Mouse (Mus musculus) kidney, postnatal 10 days (tissue): ENCODE data around the gene Hist2h2be.
"Not testable (repeated sequence)": the region's sequence is repeated elsewhere in the genome, so short reads cannot be mapped to it uniquely, and the experiment has no call there.

ENCODE experiments used
- DNase-seq: peaks from one replicate; pipeline ENCODE4 v3.0.0; 2021; ENCODE audit warnings: mixed read lengths

Hist2h2be gene

DNA sequence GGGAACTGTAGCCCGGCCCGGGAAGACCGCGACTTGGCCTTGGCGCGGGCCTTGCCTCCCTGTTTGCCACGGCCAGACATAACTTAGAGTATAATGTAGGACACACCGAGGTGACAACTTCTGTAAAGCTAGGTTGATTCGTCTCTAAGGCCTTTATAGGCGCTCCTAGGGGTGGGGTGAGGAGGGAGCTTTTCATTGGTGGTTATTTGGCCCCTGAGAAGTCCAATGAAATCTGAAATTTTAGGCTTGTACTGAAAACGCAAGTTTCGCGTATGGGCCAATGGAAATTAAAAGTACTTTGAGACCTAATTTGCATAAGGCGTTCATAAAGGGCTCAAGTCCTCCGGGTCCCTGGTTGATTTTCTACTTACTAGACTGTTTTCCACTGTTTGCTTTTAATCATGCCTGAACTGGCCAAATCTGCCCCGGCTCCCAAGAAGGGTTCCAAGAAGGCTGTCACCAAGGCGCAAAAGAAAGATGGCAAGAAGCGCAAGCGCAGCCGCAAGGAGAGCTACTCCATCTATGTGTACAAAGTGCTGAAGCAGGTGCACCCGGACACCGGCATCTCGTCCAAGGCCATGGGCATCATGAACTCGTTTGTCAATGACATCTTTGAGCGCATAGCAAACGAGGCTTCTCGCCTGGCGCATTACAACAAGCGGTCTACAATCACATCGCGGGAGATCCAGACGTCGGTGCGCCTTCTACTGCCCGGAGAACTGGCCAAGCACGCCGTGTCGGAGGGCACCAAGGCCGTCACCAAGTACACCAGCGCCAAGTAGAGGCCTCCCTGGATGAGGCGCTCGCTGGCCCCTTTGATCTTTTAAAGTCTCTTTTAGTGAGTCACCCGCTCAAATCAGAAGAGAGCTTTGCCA is at the start of gene Hist2h2be, which contains the start of gene Hist2h2ac:
TSS of gene Hist2h2be (plus strand) at position 355 of the 875 bp plus-strand sequence.
TSS of gene Hist2h2ac (minus strand) at position 116 of the 875 bp plus-strand sequence.
- DNase-seq, result peak; percentile 84

DNA sequence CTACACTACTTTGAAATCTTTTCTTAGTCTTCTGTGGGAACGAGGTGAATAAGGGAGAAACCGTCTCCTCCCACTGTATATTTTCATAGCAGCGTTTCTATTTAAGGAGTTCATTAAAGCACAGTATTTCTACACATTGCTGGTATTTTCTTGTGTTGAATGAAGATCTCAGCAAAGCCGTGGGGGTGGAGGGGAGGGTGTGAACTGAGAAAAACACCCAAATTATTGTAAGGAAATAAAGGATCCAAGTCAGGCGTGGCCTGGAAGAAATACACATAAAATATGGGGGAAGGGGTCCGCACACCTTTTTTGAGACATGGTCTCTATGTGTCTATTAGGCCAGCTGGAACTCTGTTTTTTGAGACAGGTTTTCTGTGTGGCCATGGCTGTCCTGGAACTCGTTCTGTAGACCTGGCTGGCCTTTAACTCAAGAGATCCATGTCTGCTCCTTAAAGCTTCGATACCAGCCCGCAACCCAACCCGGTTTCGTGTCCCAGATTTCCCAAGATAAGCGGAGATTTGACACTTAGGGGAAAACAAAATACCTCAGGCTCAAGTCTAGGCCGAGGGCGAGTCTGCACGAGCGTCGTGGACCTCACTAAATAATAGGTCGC is 49.2 kb upstream of the Hist2h2be start:
- DNase-seq, result no peak

DNA sequence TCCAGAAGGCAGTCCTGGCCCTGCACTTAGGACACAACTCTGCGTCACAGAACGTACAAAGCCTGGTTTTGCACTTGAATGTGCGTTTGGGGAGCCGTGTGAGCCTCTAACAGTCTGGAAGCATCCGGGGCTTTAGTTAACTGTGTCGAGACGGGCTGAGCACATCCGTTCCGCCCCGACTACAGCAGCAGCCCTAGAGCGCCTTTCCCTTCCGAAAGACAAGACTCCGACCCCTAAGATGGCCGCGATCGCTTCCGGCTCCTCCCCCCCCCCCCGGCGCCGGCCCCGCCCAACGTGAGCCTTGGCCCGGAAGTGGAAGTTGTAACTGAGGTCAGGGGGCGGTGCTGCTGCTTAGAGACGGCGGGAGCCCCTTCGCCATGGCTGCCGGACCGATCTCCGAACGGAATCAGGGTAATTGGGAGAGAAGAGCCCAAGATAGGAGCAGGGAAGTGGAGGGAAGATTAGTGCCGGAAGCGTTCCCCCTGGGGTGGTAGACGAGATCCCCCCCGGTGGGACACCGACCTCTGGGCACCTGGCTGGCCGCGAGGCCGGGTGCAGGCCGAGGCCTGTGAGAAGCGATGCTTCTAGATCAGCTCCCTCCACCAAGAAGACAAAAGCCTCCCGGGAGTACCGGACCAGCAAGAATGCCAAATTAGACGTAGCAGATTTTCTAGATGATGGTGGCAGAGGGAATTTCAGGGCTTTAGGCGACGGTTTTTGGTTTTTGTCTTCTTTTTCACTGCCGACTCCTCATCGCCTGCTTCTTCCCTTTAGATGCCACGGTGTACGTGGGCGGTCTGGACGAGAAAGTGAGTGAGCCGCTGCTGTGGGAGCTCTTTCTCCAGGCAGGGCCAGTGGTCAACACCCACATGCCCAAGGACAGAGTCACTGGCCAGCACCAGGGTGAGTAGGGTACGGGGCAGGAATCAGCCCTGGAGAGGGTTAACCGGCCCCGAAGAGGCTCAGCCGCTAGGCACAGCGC is 48.4 kb upstream of the Hist2h2be start, which contains the start of gene Sf3b4:
TSS of gene Sf3b4 (plus strand) at position 136 of the 982 bp plus-strand sequence.
- peak; percentile 93 for DNase-seq

DNA sequence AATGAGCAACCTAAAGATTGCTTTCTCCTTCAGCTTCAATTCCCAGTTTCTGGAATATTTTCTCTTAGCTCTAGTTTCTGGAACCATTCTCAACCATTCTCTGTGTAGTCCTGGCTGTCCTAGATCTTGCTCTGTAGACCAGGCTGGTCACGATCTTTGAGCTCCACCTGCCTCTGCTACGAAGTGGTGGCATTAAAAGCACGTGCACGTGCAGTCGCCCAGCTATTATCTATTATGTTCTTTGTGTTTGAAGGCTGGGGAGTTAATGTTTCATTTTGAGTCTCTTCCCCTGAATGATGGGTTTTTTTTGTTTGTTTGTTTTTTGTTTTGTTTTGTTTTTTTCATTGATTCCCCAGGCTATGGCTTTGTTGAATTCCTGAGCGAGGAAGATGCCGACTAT is 47.7 kb upstream of the Hist2h2be start:
- no peak for DNase-seq

DNA sequence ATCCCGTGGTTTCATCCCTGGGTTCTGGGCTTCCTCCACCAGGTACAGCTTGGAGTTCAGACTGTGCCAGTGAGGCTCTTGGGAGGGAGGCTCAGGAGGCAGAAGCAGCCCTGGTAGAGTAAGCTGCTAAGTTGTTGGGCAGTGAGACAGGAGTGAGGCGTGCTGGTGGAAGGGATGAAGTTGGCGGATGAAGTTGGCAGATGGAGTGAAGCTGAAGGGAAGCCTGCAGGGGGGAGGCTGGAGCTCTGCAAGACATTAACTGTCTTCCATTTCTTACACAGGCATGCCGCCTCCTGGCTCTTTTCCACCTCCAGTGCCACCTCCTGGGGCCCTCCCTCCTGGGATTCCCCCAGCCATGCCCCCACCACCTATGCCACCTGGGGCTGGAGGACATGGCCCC is 46.9 kb upstream of the Hist2h2be start:
- DNase-seq, result not testable (repeated sequence)

DNA sequence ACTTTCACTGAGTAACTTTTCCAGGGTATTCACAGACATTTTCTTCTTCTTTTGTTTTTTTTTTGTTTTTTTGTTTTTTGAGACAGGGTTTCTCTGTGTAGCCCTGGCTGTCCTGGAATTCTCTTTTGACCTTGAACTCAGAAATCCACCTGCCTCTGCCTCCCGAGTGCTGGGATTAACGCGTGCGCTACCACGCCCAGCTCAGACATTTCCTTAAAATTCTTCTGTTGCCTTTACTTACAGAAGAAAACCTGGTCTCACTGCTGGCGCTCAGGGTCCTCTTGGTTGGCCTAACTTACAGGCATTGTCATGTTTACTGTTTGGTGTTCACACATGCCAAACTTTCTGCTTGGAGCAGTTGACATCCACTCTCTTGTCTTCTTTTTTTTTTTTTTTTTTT is 45.7 kb upstream of the Hist2h2be start:
- no peak for DNase-seq

DNA sequence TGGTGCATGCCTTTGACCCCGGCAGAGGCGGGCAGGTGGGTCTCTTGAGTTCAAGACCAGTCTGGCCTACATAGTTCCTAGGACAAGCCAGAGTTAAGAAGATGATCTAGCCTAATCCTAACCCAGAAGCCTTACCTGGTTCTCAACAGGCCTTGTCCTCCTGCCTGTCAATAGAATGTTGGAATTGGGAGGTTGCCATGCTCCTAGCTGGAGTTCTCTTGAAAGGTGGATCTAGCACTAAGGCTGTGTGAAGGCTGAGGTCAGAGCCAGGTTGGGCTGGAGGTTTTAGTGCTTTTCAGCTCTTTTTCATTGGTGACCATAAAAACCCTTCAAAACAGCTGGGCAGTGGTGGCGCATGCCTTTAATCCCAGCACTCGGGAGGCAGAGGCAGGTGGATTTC is 42.5 kb upstream of the Hist2h2be start:
- no peak for DNase-seq

DNA sequence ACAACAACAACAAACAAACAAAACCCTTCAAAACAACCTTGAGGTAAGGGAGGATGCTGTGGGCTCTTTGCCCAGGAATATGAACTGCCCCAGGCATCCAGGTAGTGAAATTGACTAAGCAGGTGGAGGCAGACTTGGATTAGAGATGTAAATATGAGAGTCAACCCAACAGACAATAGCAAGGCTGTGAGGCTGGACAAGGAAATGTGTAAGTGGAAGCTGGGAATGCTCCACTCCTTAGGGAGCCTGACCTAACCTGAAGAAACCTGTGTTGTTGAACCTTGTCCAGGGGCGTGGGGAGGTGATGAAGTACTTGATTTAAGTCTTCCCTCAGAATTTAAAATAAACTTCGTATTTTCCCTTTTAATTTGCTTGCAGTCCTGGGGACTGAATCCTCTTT is 42.0 kb upstream of the Hist2h2be start:
- no peak for DNase-seq

DNA sequence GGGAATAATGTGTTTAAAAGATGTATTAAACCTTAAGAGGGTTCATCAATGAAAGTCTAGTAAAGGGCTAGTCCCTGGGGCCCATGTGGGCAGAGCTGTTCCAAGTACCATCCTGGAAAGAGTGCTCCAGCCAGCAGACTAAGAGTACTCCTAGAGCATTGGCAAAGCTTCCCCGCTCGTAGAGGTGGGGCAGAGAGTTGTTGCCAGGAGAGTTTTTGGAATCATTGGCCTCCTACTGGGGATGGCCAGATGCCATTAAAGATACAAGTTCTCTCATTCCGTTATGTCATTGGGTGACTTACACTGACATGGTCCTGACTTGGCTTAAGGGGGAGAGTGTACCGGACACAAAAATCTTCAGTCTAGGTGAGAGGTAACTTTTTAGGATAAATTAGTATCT is 41.4 kb upstream of the Hist2h2be start:
- DNase-seq, result no peak

DNA sequence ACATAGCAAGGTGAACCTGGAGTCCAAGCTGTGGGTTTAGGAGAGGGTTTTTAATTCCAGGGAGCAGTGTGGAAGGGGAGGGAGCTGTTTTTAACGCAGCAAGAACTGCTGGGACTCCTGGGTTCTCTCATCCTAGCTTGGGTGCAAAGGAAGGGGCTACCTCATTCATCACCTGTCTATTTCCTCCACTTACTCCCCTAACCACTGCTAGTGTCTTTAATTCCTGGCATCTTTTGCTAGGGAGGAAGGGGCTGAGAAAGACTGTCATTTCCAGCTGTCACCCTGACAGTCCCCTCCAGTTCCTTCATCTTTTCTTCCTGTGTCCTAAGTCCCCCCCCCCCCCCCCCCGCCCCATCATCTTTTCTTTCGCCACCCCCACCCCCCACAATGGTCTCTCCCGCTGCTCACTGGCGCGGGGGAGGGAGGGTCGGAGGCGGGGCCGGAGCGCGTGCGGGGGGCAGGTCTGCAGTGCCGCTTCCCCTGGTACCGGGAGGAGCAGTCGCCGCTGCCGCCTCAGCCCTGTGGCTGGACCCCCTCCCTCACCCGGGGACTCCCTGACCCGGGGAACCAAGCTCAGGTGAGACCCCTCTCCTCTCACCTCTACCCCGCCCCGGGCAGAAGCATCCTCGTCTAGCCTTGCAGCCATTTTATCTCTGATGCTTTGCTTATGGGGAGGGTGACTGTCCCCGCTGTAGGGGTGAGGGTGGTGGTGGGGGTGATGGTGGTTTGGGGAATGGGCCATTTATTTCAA is 40.0 kb upstream of the Hist2h2be start, which contains the start of gene Sv2a:
TSS of gene Sv2a (plus strand) at position 425 of the 751 bp plus-strand sequence.
- DNase-seq, result peak; percentile 79

DNA sequence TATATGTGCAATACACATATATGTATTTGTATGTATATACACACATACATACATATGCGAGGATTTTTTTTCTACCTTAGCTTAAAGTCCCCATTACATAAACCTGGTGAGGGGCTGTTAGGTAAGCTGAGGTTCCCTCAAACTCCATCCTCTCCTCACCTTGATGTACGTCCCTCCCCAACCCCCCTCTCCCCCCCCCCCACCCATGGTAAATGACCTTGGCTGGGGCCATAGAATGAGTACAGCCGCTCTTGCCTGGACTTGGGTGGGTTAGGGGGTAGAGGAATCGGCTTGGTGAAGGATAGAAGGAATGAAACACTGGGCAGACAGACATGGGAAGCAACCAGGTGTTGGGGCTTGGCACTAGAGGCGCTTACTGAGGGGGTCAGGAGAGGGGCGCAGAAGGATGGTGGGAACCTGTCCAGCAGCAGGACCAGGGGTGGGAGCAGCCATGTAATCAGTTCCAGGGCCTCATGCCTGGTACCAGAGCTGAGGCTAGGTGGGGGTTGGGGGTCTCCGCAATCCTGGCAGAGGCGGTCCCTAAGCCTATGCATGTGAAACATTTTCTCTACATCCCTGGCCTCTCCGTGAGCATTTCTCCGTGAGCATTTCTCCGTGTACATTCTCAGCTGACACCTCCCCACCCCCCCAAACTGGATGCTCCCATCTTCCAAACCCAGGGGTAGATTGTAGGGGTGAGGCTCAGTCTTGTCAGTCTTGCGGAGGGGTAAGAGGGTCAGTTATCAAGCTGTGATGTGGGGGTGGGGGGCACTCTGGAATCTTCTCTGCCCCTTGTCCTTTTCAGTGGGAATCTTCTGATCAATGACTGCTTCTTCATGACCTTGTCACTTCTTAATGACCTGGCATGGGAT is 39.2 kb upstream of the Hist2h2be start:
- DNase-seq, result no peak

DNA sequence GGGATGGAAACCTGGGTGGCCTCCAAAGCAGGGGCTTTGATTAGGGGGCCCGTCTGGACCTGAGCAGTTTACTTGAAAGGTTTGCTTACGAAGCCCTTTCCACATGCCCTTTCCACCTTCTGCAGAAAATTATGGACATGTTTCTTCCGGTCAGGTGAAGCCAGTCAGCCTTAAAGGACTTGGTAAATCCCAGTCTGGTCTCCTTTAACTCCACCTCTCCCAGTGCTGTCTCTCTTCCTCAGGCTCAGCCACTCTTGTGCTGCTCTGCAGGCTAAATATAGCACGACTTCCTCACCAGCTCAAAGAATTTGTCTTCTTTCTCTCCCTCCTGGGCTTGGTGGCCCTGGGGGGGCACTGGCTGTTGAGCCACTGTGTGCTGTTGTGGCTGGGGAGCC is 38.5 kb upstream of the Hist2h2be start:
- no peak for DNase-seq

DNA sequence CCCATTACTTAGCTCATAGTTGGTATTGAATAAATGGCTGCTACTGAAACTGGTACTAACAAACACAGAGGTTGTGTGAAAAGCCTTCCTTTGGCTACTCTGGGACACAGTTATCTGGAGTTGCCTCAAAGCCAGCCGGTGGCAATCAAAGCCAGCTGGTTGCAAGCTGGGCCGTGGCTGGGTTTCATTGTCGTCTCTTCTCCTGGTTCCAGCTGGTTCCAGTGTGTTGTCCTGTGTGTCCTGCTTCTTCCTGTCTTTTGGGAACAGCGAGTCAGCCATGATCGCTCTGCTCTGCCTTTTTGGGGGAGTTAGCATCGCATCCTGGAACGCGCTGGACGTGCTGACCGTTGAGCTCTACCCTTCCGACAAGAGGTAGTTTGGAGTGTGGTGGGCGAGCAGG is 27.9 kb upstream of the Hist2h2be start:
- peak; percentile 22 for DNase-seq

DNA sequence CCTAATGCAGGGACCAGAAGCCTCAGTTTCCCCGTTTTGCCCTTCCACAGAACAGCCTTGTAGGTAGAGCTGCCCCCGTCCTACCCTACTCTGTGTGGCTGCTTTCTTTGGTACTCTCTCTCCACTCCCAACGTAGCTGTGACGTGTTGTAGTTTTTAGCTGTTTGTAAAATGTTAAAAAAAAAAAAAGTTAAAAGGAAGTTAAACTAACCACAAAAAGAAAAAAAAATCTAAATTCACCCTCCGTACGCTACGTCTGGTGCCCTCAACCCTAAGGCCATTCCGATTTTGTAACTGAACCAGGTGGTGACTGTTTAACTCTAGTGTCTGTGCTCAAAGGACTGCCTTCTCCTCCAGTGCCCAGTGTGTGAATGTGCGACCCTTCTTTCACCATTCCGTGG is 26.0 kb upstream of the Hist2h2be start:
- no peak for DNase-seq

DNA sequence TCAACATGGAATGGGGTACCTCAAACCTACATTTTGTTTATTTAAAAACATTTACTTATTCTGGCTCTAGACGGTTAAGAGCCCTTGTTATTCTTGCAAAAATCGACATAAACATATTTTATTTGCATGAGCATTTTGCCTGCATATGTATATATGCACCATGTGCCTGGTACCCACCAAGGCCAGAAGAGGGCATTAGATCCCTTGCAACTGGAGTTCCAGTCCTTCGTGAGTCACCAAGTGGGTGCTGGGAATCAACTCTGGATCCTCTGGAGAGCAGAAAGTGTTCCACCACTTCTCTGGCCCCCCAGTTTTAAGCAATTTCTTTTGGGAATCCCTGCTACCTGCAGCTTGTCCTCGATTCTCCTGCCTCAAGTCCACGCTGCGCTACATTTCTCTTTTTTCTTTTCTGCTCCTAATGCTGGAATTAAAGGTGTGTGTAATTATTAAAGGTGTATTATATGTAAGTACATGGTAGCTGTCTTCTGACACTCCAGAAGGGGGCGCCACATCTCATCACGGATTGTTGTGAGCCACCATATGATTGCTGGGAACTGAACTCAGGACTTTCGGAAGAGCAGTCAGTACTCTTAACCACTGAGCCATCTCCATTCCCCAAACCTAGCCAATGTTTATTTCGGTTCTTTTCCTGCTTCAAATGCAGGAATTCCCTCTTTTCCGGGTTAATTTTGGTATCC is 25.2 kb upstream of the Hist2h2be start:
- DNase-seq, result no peak

DNA sequence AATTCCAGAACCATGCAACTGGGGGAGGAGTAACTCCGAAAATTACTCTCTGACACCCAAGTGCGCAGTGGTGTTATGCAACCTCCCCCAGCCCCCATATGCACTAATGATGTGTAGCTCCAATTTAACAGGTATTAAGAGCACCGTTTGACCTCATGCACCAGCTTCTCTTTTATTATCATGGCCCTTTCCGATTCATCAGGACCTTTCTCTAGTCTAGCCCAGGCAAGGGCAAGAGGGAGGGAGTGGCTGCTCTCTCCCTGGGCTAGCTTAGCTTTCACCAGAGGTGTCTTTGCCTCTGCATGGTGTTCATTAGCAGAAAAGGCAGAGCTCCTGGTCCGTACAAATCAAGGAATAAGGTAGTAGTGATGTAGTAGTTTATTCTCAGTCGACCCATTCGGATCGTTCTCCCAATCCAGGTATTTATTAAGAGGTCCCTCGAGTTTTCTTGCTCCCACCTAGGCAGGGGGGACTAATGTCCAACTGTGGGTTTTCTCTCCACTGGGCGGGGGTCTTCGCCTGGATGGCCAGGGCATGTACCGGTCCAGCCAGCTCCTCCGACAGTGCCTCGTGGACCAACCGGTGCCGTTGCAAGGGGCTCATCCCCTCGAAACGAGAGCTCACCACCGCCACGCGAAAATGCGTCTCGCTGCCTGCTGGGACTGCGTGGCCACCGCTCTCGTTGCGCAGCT is 24.3 kb upstream of the Hist2h2be start:
- no peak for DNase-seq

DNA sequence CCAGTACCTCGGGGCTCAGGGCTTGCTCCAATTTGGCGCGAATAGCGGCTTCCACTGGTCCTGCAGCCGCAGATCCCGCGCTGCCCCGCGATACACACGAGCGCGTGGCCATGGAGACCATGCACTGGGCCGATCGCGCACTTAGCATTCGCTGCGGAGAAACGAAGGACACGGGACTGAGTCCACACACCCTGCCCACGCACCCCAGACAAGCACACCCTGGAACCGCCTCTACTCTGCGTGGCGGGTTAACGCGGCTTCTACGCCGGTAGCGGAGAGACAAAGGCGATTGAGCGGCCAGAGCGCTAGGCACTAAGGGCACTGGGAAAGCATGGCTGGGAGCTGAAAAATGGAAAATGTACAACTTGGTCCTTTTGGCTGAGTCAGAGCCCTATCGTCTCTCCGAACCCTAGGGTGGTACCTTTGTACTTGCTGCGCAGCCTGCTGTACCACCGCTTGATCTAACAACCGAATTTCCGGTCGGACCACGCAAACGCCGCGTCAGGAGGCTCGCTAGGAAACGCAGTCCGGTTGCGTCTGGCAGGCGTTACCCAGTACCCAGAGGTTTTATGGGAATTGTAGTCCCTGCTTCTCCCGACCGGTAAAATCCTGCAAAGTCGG is 23.7 kb upstream of the Hist2h2be start:
- DNase-seq, result peak; percentile 93

DNA sequence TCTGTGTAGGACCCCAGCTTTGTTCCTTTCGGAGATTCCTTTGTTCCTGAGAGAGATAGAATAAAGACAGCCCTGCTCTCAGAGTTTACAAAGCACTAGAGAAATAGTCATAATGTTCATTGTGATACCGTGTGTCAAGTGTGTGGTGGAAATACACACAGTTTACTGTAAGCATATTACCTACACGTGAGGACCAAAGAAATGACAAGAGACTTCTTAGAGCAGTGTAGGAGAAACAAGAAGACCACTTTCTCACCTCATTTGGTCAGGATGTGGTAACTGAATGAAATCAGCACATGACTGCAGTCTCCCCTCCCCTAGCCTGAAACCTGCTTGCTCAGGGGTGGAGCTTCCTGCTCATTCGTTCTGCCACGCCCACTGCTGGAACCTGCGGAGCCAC is 22.7 kb upstream of the Hist2h2be start:
- DNase-seq, result no peak

DNA sequence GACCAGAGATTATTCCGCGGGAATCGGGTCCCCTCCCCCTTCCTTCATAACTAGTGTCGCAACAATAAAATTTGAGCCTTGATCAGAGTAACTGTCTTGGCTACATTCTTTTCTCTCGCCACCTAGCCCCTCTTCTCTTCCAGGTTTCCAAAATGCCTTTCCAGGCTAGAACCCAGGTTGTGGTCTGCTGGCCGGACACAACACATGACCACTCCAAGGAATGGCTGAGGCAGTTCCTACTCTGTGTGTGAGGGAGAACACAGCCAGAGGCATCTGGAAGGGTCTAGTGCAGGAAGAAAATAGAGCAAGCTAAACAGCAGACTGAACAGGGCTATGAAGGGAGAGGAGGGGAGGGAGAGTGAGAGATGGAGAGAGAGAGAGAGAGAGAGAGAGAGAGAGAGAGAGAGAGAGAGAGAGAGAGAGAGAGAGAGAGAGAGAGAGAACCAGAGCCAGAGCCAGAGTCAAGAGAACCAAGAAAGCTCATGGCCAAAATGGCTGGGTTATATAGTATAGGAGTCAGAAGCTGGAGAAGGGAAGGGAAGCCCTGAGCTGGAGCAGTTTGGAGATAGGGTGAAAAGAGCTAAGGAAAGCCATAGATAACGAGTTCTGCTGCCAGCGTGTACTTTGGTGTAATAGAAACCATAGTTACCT is 22.2 kb upstream of the Hist2h2be start:
- DNase-seq, result not testable (repeated sequence)
